Mouse (Mus musculus) small intestine, adult 2 months (tissue): ENCODE results near the gene Tmem175.
A peak's percentile ranks its signal among the peaks of the same experiment; 100 is the strongest.

Source experiments
- CTCF ChIP-seq: fragments of 200-500 bp; IDR thresholded peaks from 2 replicates; pipeline ENCODE4 v1.5.1; 2012; ENCODE audit warnings: low read depth, mild to moderate bottlenecking, control low read depth, inconsistent platforms, low read length, moderate library complexity, mixed read lengths; ENCODE audit not compliant: insufficient replicate concordance, insufficient read length; ENCODE audit errors: extremely low read depth
- POLR2A ChIP-seq: fragments of 200-500 bp; IDR thresholded peaks from 2 replicates; pipeline ENCODE4 v1.6.1; 2012; ENCODE audit warnings: low read depth, mild to moderate bottlenecking, control low read depth, inconsistent platforms, low read length, moderate library complexity

GRCm38 (mm10) chr5:108679909-108680308, 50.3 kb downstream of the Tmem175 start:
- TF ChIP-seq POLR2A (no peak), CTCF (peak; percentile 40; the same call in 1 of the 2 replicates)
